Mouse (Mus musculus): ENCODE data around the gene Dock3.

DNA sequence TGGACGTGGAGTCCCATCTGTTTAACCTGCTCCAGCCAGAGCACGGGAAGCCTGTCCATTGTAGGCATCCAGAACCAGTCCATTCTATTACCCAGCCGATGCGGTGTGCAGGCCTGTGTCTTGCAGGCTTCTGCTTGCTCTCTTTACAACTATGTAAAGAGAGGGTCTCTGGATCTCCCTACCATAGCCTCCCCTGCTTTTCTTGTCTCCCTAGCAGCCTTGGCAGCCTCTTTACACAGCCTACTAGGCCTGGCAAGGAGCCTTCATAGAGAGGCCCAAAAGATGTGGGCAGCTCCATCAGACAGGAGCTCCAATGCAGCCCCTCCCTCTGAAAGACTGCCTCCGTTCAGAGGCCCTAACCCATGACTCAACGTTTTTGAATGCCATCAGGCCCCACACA, 17.4 kb upstream of the Dock3 start:
- TF ChIP-seq EP300 (IDR thresholded peaks at IDR 0.05; ENCODE audit: insufficient read depth, low read depth, low read length), result no peak
- no peak for TF ChIP-seq CTCF (IDR thresholded peaks at IDR 0.05)
- no peak for TF ChIP-seq POLR2A (IDR thresholded peaks at IDR 0.05; ENCODE audit: insufficient read depth, low read depth, low read length)

Measured in heart, adult 2 months (tissue).